Mouse (Mus musculus) left cerebral cortex, postnatal 4 days (tissue): Measurements from ENCODE around the gene Srcin1. TPM values are rescaled to one million over a fixed set of nuclear protein-coding genes. Genes with fewer than 3 reads are reported as not detected.

Experiments used
- DNase-seq: peaks from one replicate; pipeline ENCODE4 v3.0.0-alpha.2; 2022
- intact Hi-C: fragments of 180-260 bp; cut with DNase I; formaldehyde crosslinking; loops from one replicate; pipeline ENCODE4 v1.15.1; 2025
- total RNA-seq, 2 experiments: library from RNA; stranded (reverse); gene quantifications; 2 replicates each; pipeline ENCODE4 v1.2.3; 2021

Srcin1 gene
- total RNA-seq, 2 experiments from 2014 or later, result 163 to 177 TPM

GRCm38 (mm10) chr11:97584476-97584875 is 8.5 kb upstream of the Srcin1 start:
- intact Hi-C loops, result no loop called here
- no peak for DNase-seq

- DNase-seq, result no peak
- intact Hi-C loops, result loop anchor here (5.0 kb wide), 1 partner anchor 38 kb away; no protein-coding TSS in a partner anchor
Measured at GRCm38 (mm10) chr11:97579088-97579857, 3.3 kb upstream of the Srcin1 start.

DNA sequence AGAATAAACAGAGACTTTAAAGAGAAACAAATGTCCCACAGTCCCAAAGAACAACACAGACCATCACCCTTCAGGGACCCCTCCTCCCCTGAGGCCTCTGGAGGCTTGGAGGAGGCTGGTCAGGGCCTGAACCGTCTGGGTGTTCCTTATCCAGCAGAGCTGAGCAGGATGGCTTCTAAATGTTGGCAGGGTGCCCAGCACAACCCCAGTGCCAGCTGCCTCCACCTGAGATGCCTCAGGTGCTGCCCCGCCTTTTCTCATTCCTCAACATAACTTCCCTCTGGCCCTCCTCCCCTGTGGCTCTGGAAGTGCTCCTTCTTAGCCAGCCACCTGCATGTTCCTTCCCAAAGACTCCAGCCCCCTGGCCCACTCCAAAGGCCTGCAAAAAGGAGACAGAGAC is 2.3 kb upstream of the Srcin1 start:
- no peak for DNase-seq
- intact Hi-C loops, result loop anchor here (5.0 kb wide), 1 partner anchor 39 kb away; no protein-coding TSS in a partner anchor

- intact Hi-C loops, result loop anchor here (5.0 kb wide), 1 partner anchor 42 kb away; no protein-coding TSS in a partner anchor
- peak; percentile 90 for DNase-seq
Measured at GRCm38 (mm10) chr11:97575638-97576037, 348 bp downstream of the Srcin1 start.

DNA sequence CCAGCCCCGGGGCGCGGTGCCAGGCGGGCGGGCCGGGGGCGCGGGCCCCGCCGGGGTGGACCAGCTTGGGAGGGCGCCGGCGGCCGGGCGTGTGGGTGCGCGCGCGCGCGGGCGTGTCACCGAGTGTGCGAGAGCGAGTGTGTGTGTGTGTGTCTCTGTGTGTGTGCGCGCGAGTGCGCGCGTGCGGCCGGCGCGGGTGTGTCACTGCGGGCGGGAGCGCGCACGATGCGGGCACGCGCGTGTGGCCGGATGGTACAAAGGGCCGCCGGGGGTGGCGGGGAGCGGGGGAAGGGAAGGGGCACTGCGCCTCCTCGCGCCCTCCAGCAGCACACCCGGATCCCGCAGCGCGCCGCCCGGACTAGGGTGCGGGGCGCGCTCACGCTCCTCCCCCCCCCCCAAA is 911 bp downstream of the Srcin1 start:
- DNase-seq, result peak; percentile 94
- intact Hi-C loops, result loop anchor here (5.0 kb wide), 1 partner anchor 42 kb away; no protein-coding TSS in a partner anchor

DNA sequence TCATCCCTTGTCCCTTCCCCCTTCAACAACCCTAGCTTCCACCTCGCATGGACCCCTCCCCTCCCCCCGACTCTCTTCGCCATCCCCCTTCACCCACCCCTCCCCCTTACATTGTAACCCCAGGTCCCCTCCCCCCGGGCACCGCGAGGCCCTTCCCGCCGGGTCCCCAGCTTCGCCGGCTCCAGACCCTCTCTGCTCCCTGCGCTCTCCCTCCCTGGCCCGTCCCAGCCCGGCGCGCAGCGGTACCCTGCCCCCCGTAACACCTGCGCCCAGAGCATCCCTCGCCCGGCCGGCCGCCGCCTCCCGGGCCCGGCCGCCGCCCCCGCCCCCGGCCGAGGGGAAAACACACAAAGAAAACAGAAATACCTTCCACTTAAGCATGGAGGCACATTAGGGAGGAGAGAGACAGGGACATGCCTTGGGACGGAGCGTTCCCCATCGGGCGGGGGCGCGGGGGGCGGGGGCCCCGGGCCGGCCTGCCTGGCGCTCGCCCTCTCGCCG is 1.4 kb downstream of the Srcin1 start:
- DNase-seq, result peak; percentile 52
- intact Hi-C loops, result loop anchor here (5.0 kb wide), 1 partner anchor 43 kb away; no protein-coding TSS in a partner anchor

DNA sequence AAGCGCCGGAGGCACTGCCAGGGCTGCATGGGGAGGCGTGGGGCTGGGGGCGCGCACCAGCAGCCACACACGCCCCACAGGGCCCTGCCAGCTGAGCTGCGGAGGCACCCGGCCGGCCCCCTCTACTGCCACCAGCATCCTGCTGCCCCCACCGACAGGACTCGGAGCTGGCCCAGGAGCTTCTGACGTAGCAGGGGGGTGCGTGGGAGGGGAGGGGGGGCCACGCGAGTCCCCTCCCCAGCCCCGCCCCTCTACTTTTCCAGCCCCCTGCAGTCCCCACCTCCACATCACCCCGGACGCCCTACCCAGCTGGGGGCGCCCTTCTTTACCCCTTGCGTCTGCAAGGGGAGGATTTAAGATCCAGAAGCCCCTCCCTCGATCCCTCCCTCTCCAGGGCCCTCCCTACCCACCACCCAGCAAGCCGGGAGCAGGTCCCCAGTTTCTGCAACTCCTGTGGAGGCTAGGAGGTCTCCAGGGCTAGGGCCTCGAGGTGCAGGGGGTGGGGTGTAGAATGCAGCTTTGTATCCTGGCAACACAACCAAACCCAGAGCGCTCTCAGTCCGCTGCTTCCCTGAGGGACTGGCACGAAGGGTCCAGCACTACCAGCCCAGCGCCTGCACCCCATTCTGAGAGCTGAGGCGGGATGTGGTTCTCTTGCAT is 2.0 kb downstream of the Srcin1 start:
- DNase-seq, result peak; percentile 70
- intact Hi-C loops, result no loop called here

DNA sequence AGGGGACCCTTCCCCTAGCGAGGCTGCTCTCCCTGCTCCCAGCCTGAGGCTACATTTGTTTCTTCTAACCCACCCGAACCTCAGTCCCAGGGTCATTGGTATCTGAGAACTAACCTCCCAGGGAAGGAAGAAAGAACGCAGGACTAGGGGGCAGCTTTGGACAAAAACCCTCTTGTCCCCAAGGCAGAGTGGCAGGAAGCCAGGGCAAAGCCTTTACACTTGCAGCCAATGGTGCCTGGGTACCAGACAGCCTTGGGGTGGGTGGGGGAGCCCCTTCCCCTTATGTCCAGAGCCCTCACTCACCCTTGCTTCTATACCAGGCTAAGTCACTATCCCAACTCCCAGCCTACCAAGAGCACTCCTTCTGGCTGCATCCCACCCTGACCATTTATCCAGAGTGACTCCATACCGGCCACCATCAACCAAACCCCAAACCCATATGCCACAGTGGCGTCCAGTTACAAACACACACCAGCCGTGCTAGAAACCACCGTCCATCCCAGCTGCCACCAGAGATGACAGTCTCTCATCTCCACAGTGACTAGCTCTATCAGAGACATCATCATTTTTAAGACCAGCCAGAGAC is 3.0 kb downstream of the Srcin1 start:
- intact Hi-C loops, result no loop called here
- peak; percentile 58 for DNase-seq

DNA sequence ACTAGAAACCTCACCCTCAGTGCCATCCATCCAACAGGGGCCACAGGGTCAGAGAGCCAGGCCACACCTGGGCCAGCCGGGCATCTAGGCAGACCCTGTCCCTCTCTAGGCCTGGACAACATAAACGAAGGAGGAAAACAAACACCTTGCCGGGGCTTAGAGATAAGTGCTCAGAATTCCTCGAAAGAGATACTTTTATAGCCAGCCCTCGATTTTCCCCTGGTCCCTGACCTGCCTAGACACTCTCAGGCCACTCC is 4.0 kb downstream of the Srcin1 start:
- no peak for DNase-seq
- intact Hi-C loops, result no loop called here

GRCm38 (mm10) chr11:97571266-97572088 is 4.5 kb downstream of the Srcin1 start:
- peak; percentile 65 for DNase-seq
- intact Hi-C loops, result no loop called here

- peak; percentile 88 for DNase-seq
- intact Hi-C loops, result no loop called here
Measured at GRCm38 (mm10) chr11:97570493-97571137, 5.4 kb downstream of the Srcin1 start.

DNA sequence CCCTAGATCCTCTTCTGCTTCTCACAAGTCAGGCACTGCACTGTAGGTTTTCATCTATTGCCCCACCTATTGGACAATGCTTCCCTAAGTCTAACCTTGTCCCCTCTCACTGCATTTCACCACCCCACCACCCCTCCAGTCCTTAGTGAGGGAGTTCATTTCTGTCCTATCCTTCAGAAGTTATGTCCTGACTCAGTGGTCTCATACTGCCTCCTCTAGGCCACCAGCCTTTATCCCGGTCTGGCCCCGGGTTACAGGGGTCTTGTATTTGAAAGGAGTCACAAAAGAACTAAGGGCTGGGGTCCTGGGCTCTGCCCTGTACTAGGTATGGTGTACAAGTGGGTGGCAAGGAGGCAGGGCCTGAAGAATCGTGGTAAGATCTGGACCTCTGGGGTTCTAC is 6.2 kb downstream of the Srcin1 start:
- no peak for DNase-seq

GRCm38 (mm10) chr11:97569301-97569724 is 6.7 kb downstream of the Srcin1 start:
- intact Hi-C loops, result no loop called here
- peak; percentile 69 for DNase-seq

More for the DNA sequence above, 6.2 kb downstream of the Srcin1 start:
- intact Hi-C loops, result no loop called here

GRCm38 (mm10) chr11:97568729-97569128 is 7.3 kb downstream of the Srcin1 start:
- peak; percentile 91 for DNase-seq
- intact Hi-C loops, result no loop called here

DNA sequence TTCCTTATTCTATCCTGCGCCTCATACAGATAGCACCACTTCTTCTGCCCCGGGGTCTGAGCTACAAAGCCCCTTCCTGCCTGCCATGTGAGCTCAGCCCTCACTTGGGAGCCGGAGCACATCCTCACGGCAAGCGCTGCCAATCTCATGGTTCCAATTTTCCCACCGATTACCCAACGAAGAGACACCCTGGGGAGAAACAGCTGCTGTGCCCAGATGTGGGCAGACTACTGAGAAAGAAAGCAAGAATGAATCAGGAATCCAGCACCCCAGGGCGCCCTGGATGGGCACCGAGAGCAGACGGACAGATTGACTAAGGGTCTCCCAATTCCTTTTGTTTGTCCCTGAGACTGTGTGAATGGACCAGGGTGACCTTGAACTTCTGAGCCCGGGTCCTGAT is 8.5 kb downstream of the Srcin1 start:
- DNase-seq, result peak; percentile 36
- intact Hi-C loops, result no loop called here

GRCm38 (mm10) chr11:97566551-97566950 is 9.4 kb downstream of the Srcin1 start:
- DNase-seq, result no peak
- intact Hi-C loops, result no loop called here

- intact Hi-C loops, result no loop called here
- no peak for DNase-seq
Measured at GRCm38 (mm10) chr11:97563730-97564129, 12.3 kb downstream of the Srcin1 start.

- no peak for DNase-seq
- intact Hi-C loops, result no loop called here
Measured at GRCm38 (mm10) chr11:97562536-97562935, 13.4 kb downstream of the Srcin1 start.

DNA sequence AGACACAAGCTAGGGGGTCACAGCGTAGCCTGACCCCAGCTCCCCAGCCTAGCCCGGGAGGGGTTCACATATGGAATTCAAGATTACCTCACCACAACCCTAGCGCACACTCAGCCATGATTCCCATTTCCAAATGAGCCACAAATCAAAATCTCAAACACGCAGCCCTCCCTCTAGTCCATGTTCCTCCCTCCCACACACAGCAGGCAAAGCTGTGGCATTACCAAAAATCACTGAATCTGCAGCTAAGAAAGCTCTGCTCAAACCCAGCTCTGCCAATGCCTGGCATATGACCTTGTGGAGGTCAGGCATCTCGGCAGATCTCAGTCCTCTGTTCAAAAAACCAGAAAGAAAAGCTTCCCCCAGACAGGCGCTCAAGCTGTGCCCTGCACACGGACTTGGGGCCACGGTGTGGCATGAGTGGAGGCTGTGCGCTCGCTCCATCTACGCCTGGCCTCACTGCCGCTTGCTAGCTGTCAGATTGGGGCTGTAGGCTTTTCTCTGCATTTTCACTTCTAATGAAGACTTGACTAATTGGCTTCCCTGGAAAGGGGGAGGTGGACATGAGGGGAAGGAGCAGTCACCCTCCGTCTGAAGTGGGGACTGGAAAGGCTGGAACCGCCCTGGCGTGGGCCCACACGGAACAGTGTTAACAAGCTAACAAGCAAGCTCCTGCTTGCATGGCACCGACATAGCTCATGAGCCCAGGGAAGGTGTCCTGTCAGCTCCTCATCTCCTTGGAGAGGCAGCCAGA is 15.6 kb downstream of the Srcin1 start:
- DNase-seq, result no peak
- intact Hi-C loops, result no loop called here
